17 mouse cellular contexts compared by ENCODE assay signal in the genomic region with DNA sequence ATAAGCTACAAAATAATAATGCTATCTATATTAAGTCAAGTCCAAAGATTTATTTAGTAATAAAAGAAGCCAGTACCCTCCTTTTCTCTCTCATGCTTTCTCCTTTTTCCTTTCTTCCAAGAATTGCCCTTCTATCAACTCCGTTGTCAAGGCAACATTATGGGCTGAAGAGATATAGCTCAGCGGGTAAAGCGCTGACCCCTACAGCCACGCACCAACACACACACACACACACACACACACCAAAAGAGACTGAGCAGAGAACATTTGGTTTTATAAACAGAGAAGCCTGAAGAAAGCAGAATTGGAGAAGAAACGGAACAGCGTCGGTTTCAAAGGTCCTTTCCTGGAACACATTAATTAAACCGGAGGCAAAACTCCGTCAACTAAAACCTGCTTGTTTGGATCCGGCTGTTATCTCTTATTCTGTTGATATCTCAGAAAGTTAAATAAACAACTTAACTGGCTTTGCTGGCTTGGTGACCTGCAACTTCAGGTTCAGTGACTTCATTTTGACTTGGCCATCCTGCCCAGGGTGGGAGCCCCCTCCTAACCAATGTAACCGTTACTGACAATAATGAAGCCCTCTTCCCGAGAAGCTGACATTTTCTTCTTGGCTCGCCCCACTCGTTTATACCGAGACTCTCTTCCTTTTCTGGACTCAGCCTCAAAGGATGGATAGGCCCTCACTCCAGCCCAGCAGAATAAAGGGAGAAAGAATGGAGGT.
A peak's percentile ranks its signal among the peaks of the same experiment; 100 is the strongest.
DNase-seq lines count a peak whose midpoint lies in the region; ATAC-seq lines count a peak whose summit lies in the region.
"Had no signal": no experiment of that assay in that cellular context is flagged by ENCODE, and none has a peak within 500 bp of the region (broad histone marks: within the 10 kb centered on the region; RNA-seq: fewer than 3 reads in every experiment).

No protein-coding gene starts in this region.

- WGBS in liver, embryonic 11.5 days, result 57% methylated on average over 15 of the region's 15 CpGs
- 31% methylated on average over 15 of the region's 15 CpGs for WGBS in intestine, embryonic 15.5 days

- no peaks in the 10 kb centered on the region; the same call in 1 of the 2 replicates for H3K4me1 ChIP-seq in liver, embryonic 11.5 days (replicated peaks; ENCODE audit: control insufficient read depth, insufficient read depth, low read length)
- H3K4me1 ChIP-seq in intestine, embryonic 15.5 days (replicated peaks), result 0 out of 2 replicates have a peak, but pooled peaks cover 4% of the 10 kb centered on the region
- H3K4me1 ChIP-seq: heart, embryonic 15.5 days; limb, embryonic 13.5 days; lung, embryonic 15.5 days; neural tube, embryonic 13.5 days had no signal

- no peaks in the 10 kb centered on the region for H3K27me3 ChIP-seq in liver, embryonic 11.5 days (replicated peaks; ENCODE audit: control insufficient read depth, insufficient read depth, low read length)
- H3K27me3 ChIP-seq in intestine, embryonic 15.5 days (replicated peaks), result no peaks in the 10 kb centered on the region
- H3K27me3 ChIP-seq: heart, embryonic 15.5 days; limb, embryonic 13.5 days; lung, embryonic 15.5 days; neural tube, embryonic 13.5 days had no signal

- H3K9me3 ChIP-seq in liver, embryonic 11.5 days (ENCODE audit: control insufficient read depth, low read length), result no peaks in the 10 kb centered on the region
- no peaks in the 10 kb centered on the region for H3K9me3 ChIP-seq in intestine, embryonic 15.5 days
- H3K9me3 ChIP-seq: heart, embryonic 15.5 days; limb, embryonic 13.5 days; lung, embryonic 15.5 days; neural tube, embryonic 13.5 days had no signal

- H3K4me2 ChIP-seq in liver, embryonic 11.5 days, result 0 out of 2 replicates have a peak overlapping the region, but pooled peaks have one; percentile 6
- H3K4me2 ChIP-seq in intestine, embryonic 15.5 days (replicated peaks), result peak overlapping the region; percentile 11; the same call in 1 of the 2 replicates
- H3K4me2 ChIP-seq: heart, embryonic 15.5 days; limb, embryonic 13.5 days; lung, embryonic 15.5 days; neural tube, embryonic 13.5 days had no signal

- no peak overlapping the region for H3K27ac ChIP-seq in liver, embryonic 11.5 days (ENCODE audit: low read depth, low read length)
- H3K27ac ChIP-seq in intestine, embryonic 15.5 days, result no peak overlapping the region
- H3K27ac ChIP-seq: heart, embryonic 15.5 days; limb, embryonic 13.5 days; lung, embryonic 15.5 days; neural tube, embryonic 13.5 days had no signal

- H3K36me3 ChIP-seq in liver, embryonic 11.5 days (ENCODE audit: control insufficient read depth, insufficient read depth, low read length), result no peaks in the 10 kb centered on the region
- no peaks in the 10 kb centered on the region for H3K36me3 ChIP-seq in intestine, embryonic 15.5 days
- H3K36me3 ChIP-seq: heart, embryonic 15.5 days; limb, embryonic 13.5 days; lung, embryonic 15.5 days; neural tube, embryonic 13.5 days had no signal

- H3K9ac ChIP-seq in liver, embryonic 11.5 days (ENCODE audit: low read depth, low read length), result no peak overlapping the region
- H3K9ac ChIP-seq in intestine, embryonic 15.5 days, result no peak overlapping the region
- H3K9ac ChIP-seq: heart, embryonic 15.5 days; limb, embryonic 13.5 days; lung, embryonic 15.5 days; neural tube, embryonic 13.5 days had no signal

- H3K4me3 ChIP-seq in liver, embryonic 11.5 days (ENCODE audit: low read depth, low read length), result no peak overlapping the region
- H3K4me3 ChIP-seq in intestine, embryonic 15.5 days (replicated peaks), result no peak overlapping the region
- H3K4me3 ChIP-seq: heart, embryonic 15.5 days; limb, embryonic 13.5 days; lung, embryonic 15.5 days; neural tube, embryonic 13.5 days had no signal

- no peak for DNase-seq in liver, embryonic 11.5 days (ENCODE audit: low spot score)
- no peak for DNase-seq in liver
- peak; percentile 42 for DNase-seq in embryo, embryonic 10.5 days (ENCODE audit: low spot score)
- peak; percentile 27 to 34 for DNase-seq in kidney, postnatal 36 days
- no peak for DNase-seq in c-Kit-positive CD71-positive TER-119-positive erythroid progenitor cells, embryonic 14.5 days (ENCODE audit: low spot score)
- DNase-seq in thymus, postnatal 36 days, result no peak
- DNase-seq: adrenal gland, postnatal 36 days; cerebellum, adult 9-10 months; gastrocnemius, postnatal 10 days; heart, adult 18-20 months; right cerebral cortex, postnatal 25 days; thymus, adult 2 months had no signal

- ATAC-seq in liver, embryonic 11.5 days (replicated peaks; ENCODE audit: low FRiP score), result no peak
- peak; percentile 41; the same call in 1 of the 2 replicates for ATAC-seq in intestine, embryonic 15.5 days

Comparison
In these comparisons a context has a peak if more than half of its experiments do, and no peak if none do; other contexts are left out.
1. DNase-seq: peak in embryo, embryonic 10.5 days (single experiment) and kidney, postnatal 36 days (2 of 2); none in liver, embryonic 11.5 days (single experiment), liver (single experiment), c-Kit-positive CD71-positive TER-119-positive erythroid progenitor cells, embryonic 14.5 days (single experiment) and thymus, postnatal 36 days (0 of 2).